Mouse (Mus musculus) urinary bladder, postnatal 4 days (tissue): ENCODE measurements around the gene Rnf44.
A peak's percentile ranks its signal among the peaks of the same experiment; 100 is the strongest.

Experiments used
- DNase-seq, 2 experiments: peaks; one replicate each; pipeline ENCODE4 v3.0.0; 2021 to 2022; ENCODE audit warnings: low spot score in 2 of 2

Gene Rnf44

DNA sequence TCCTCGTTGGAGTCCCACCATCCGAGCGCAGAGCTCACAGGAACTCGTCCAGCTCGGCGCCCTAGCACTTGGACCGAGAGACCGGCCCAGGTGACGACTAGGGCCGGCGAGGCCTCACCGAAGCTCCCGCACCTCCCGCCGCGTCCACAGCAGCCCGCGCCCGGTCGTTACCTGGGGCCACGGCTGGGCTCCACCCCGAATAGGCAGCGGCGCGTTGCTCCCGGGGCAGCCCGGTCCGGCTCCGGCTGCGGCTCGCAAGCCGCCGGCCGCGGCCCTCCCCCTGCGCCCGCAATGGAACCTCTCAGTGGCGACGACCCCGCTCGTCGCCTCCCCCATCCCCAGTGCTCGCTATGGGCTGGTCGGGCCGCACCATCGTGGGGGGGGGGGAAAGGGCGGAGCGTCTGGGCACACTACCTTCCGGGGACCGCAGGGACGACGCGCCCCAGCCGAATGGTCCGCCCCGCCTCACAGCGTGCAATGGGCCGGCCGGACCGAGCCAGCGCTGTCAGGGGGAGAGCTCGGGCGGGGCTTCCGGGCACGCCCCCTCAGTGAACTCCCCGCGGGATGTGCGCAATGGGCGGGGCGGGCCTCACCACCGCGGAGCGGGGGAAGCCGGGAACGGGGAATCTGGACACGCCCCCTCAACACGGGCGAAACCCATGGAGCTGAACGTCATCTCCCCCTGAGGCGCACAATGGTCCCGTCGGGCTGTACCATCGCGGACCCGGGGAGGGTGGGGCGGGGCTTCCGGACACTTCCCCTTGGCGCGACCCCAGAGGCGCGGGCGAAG lies at the start of gene Rnf44:
Rnf44 (minus strand) TSS at position 350 of the 790 bp plus-strand sequence.
- peak; percentile 99 to 100 for DNase-seq

DNA sequence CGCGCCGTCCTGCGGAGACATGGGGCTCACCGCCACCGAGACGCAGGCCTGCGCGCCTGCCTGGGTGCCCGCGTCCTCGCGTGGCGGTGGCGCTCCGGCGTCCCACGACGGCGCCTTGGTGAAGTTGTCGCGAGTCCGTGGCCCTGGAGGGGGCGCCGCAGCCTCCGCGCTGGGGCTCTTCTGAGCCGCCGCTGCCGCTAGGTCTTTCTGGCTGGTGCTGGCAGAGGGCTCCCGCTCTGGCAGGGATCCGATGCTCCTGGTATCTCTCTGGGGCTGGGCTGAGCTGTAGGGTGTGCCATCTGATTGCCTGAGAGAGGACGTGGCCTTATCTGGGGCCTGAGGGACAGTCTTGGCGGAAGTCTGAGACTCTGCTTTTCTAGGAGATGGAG lies 44.5 kb upstream of the Rnf44 start:
- DNase-seq: no peak

DNA sequence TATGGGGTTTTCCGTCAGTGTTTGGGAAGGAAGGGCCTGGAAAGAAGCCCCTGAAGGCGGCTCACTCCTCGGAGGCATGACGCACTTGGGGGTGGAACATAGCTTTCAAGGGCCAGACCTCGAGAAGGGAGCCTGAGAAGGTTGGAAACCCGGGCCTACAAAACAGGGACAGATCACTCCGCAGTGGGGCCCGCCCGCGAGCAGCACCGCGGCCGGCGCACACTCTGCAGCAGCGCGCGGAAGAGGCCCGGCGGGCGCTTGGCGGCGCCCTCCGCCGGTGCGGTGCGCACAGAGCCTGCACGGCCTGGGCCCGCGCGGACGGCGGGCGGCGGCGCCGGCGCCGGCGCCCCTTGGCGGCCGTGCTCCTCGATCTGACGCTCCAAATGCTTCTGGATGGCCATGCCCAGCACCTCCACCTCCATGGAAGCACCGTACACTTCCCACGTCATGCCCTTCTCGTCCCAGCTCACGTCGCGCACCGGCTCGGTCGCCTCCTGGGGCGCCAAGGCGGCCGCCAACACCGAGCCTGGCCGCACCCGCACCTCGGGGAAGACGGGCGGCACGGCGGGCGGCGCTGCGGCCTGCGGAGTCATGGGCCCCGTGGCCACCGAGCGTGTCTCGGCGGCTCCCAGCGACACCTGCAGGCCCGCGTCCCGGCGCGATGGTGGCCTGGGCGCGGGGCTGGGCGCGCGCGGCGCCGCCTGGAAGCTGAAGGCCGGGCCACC lies 43.9 kb upstream of the Rnf44 start:
- DNase-seq: no peak

DNA sequence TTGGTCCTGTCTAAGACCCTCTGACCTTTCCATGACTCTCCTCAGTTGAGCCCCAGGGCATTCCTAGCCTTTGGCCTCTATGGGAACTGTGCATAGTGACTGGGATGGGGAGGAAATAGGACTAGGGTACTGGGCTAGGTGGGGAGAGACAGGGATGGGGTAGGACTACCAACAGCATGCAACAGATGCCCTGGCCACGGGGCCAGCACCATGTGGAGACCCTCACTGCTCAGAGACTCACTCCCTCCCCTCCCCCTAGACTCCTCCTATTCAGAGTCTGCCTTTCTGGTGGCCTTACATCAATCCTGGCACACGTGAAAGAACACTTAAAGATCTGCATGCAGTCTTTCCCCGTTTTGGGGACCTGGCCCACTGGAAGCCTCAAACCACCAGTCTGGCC lies 43.2 kb upstream of the Rnf44 start:
- DNase-seq: no peak

DNA sequence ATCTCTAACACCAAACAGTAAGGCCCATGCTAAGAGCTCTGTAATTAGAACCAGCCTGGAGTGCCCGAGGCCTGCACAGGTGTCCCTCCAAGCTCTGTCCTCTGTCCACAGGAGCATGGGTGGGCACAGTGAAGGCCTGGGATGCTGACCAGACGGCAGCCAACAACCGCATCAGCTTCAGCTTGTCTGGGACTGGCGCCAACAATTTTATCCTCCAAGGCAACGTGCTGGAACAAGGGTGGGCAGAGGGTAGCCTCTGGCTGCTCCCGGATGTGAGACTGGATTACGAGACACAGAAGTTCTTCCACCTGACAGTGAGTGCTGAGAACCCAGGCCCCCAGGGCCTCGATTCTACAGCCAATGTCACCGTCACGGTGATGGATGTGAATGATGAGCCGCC lies 32.4 kb upstream of the Rnf44 start:
- no peak for DNase-seq

DNA sequence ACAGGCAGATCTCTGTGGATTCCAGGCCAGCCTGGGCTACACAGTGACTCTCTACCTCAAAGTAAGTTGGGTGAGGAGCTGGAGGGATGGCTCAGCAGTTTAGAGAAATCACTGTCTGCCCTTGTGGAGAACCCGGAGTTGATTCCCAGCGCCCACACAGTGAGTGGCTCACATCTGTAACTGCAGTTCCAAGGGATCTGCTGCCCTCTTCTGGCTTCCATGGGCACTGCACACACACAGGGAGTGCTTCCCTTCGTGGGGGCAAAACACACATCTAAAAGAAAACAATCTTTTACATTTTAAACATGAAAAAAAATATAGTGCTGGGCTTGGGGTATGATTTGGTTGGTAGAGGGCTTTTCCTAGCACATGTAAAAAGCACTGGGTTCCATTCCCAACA lies 29.4 kb upstream of the Rnf44 start:
- DNase-seq: no peak

DNA sequence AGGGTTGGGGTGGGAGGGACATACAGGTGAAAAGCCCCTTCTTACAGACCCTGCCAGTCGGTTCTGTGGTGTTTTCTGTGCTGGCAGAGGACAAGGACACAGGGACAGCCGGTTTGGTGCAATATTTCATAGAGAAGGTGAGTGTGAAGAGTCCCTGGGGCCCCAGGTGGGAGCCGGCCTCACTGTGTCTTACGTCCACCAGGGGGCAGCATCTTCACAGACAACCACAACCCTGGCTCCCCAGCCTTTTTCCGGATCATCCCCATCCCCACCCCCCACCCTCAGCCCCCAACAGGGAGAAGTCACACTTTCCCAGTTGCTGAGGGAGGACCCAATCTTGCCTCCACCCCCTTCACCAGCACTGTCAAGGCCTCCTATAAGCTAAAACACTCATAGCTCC lies 23.2 kb upstream of the Rnf44 start:
- no peak for DNase-seq

DNA sequence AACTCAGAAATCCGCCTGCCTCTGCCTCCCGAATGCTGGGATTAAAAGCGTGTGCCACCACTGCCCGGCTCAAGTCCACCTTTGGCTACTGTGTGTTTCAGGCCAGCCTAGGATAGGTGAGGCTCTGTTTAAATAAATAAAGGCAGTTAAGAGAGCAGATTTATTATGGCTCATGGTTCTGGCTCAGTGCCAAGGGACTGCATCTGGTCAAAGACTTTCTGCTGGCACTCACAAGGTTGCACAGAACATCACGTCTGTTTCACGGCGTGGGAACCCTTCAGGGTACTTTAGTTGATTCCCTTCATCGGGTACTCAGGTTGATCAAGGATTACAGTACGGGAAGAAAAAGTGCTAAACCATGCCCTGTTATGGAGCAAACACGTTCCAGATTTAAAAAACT lies 21.3 kb upstream of the Rnf44 start:
- DNase-seq: no peak

DNA sequence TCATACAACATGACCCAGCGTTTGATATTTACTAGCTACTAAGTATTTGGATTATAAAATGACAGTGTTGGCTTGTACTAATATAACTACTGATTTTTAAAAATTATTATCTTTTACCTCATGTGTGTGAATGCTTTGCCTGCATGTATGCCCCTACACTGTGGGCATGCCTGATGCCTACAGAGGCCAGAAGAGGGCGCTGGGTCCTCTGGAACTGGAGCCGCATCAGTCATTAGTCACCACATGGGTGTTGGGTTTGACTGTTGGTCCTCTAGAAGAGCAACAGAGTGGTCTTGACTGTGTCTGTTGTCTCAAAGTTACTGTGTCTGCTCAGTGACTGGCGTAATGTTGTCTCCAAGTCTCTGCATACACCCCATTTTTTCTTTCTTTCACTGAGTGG lies 20.7 kb upstream of the Rnf44 start:
- DNase-seq: no peak

DNA sequence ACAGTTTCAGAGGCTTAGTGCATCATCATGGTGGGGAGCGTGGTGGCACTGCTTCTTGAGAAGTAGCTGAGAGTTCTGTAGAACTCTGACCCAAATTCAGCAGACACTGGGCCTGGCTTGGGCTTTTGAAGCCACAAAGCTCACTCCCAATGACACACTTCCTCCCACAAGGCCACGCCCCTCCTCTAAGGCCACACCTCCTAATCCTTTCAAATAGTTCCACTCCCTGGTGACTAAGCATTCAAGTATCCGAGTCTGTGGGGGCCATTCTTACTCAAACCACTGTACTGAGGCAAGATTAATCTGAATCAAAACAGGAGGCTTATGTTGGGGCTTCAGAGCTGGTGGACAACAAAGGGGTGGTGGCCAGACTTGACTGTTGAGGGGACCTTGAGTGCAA lies 17.2 kb upstream of the Rnf44 start:
- no peak for DNase-seq

DNA sequence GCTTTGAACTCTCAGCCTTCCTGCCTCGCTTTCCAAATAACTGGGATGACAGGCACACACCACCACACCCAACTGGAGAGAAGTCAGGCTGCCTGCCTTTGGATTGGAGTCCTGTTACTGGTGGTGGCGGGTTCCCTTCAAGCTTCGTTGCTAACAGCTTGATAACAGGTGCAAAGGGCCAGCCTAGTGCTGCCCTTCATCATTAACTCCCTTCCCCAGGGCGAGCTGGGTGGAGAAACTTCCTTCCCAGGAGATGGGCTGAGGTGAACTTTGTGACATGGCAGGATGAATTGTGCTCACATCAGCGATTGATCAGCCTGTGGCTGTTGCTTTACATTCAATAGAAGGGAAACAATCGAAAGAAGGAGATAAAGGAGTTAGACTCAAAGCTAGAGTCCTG lies 11.2 kb upstream of the Rnf44 start:
- DNase-seq: no peak

DNA sequence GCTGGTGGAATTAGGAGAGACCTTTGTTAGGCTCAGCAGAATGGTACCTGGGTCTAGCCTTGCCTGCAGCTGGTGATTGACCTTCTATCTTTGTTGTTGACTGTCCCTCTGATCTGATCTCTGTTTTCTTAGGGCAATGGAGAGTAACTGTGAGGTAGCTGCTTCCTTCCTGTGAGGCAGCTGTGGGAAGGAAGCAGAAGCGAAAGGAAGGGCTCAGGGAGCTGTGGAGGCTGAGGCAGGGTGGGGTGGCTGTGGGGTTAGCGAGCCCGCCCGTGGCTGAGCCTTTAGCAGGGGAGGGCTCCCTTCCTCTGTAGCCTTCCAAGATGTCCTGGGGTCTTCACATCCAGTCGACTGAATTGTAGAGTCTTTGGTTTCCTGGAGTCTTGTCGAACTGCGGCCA lies 8.8 kb upstream of the Rnf44 start:
- DNase-seq: no peak

DNA sequence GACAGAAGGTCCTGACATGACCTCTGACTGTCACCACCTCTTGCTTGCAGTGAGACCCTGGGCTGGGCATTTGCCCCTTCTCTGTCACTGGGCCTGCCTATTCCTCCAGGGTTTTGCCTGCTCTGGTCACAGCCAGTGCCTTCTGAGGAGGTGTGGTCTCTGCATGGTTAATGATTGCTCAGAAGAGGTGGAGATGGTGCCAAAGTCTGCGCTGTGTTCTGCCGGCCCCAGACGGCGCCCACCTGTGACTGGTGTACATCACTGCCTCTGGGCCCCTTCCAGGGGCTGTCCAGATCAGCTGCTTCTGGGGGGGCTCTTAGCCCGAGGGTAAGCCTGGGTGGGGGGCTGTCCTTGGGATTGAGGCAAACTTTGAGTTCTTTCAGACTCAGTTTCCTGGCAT lies 7.5 kb upstream of the Rnf44 start, which contains the start of gene Cdhr2:
Cdhr2 (plus strand) TSS at position 219 of the 400 bp plus-strand sequence.
- no peak for DNase-seq

DNA sequence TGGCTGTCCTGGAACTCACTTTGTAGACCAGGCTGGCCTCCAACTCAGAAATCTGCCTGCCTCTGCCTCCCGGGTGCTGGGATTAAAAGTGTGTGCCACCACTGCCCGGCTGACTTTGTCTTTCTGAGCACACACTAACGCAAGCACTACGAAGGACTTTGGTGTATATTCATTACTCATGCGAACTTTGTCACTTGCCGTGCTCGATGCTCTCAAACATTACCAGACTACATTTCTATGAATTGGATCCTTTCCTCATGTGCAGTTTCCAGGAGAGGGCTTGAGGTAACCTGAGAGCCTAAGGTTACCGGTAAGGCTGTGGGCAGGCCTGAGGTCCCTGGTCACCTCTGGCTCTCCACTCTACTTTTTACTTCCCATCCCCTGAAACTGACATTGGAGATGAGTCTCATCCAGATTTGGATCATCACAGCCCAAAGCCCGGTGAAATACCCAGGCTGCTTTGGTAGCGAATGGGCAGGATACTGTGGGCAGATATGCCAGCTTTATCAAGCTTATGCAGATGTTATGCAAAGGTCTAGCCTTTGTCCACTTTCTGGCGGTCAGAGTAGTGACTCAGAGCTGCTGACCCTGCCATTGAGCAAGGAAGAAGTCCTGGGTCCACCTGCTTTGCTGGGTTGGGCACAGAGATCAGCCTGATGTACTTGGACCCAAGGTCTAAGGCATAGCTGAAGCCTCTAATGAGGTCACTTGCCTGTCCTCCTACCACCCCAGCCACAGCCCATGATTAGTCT lies 1.9 kb upstream of the Rnf44 start:
- no peak for DNase-seq

DNA sequence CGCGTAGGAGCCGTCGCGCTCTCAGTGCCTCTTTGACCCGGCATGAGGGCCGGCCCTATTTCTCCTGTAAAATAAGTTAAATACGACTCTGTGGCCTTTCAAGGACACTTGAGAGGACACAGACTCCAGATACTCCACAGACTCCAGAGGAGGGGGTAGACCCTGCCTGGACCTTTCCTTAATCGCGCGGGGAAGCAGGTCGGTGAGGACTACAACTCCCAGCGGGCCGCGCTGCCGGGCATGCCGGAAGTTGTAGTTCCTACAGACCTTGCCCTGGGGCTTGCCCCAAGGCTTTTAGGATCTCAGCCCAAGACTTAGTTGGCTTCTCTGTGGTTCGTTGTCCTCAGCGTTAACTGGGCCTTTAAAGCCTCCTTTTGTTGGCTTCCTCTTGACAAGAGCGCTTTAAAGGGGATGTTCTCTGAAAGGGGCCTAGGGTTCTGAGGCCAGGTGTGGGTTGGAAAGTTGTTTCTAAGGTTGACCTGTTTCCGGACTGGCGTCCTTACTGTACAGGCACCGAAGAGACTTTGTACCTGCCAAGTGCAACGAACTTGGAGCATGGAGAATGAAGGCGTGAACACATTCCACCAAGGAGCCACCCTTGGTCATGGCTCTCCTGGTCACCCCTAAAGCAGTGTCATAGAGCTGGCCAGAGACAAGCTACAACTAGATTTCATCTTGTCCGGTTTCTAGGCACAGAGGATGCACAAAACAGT lies 797 bp upstream of the Rnf44 start:
- DNase-seq: peak in 1 of 2 experiments; percentile 86

DNA sequence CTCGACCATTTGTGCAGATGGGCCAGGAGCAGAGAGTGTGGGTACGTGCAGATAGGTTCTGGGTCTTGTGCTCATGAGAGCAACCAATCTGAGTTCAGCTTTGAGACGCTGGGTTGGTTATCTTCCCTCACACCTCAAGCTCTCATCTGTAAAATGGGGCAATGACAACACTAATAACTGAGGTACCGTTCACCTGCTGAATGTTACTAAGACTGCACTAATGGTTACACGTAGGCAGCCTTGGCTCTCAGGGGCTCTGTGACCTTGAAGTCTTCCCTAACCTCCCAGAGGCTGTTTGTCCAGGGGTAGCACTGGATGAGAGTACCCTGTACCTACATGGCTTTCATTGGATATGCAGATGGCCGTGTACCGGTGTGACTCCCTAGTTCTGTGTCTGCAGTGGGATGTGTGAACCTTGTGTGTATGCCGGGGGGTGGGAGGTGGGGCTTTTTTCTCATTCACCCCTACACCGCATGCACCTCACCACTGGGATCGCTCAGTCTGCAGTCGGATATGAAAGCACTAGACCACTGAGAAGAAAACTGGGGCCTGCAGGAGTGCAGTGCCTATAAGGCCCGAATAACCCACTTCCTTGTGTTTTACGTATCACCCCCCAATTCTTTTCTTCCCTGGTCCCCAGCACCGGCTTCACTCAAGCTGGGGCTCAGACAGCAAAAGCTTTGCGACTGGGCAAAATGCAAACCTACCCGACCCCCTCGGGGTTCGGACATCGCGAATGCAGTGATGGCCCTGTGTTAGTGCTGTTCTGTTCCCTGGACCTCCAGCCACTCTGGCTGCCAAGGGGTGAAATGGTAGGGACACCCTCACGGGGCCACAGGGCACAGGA lies 773 bp downstream of the Rnf44 start:
- DNase-seq: no peak

DNA sequence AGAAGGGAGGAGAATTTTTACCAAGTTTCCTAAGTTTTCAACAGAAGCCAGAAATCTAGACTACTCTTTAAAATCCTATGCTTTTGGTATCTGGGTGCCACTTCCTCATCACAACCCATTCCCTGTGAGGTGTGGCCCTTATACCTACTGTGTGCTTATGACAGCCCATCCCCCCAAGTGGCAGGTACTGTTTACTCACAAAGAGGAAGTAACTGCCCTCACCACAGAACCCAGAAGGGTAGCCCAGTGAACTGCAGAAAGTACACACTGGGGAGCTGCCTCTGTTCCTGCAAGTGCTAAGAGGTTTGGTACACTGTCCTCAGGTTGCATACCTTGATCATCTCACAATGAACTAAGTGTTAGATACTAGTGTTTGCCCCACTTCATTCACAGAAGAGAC lies 2.0 kb downstream of the Rnf44 start:
- DNase-seq: no peak

DNA sequence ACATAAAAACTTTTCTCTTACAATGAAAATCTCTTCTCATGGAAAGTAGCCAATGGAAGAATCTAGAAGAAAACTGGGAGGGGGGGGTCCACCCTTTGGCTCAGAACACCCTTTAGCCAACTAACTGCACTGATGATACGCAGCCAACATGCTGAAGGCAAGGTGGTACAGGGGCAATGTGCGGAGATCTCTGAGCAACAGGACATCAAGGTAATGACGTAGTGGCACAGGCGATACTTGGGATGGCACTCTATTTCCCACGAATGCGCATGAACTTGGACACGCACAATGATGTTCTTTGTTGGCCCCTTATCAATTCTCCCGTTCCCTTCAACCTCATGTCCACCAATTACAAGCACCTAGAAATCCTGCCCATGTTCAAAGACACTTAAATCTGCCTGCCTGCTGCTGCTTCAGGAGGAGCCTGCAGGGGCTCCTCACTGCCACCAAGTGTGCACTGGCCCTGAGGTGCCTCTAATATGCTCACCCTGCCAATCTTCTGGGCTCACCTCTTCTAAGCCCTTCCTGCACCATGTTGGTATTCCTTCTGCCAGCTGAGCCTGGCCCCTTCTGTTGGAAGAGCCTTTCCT lies 3.5 kb downstream of the Rnf44 start:
- DNase-seq: no peak

DNA sequence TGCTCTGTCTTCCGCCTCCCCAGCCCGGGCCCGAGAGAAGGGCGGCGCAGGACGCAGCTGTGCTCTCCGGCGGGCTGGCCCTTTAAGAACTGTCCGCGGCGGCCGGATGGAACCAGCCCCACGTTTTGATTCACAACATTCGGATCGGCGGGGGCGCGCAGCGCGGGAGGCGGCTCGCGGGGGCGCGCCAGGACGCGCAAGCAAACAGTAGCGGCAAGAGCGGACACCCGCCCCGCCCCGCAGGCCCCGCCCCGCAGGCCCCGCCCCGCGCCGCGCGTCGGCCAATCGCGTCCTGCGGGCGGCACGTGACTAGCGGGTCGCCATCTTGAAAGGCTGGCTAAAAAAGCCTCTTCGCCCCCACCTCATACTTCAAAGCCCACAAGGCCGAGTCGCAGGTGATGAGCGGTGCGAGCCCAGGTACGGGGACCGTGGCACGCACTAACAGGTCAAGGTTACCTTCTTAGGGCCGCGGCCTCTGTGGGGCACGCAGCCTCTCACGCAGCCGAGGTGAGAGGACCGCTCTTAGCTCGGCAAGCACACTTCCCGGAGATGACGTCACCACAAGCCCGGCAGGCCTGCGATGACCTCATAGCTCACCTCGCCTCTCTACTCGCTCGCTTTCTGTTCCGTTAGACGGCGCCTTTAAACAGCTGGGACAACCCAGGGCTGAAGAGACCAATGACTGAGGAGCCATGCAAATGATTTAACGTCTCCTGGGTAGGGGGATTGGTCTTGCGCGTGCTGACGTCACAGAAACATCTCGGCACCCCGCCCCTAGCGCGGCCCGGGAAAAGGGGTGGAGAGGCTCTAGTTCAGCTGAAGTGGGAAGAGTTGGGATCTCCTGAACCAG lies 5.9 kb downstream of the Rnf44 start:
- DNase-seq: peak; percentile 97

DNA sequence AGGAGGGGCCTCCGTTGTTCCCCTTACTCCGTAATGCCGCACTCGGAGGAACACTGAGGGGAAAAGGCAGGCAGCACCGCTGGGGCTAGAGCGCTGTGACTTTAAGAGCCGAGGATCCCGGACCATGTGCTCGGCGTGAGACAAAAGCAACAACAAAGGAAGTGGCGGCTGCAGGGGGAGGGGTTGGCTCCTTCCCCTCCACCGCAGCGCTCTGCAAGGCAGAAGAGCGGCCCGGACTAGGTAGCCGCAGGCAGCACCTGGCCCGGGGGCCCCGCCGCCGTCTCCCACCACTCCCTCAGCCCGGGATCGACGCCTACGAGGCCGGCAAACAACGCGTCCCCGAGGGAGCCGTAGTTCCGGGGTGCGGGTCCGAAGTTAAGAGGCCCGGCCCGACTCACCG lies 6.6 kb downstream of the Rnf44 start:
- peak; percentile 67 to 74 for DNase-seq
